Mouse (Mus musculus): ENCODE data around the gene Nbr1. TPM values are rescaled to one million over a fixed set of nuclear protein-coding genes. Genes with fewer than 3 reads are reported as not detected.
"Not testable (repeated sequence)": the region's sequence is repeated elsewhere in the genome, so short reads cannot be mapped to it uniquely, and the experiment has no call there.

Gene Nbr1
- polyA plus RNA-seq, 1 experiment = 66.6 TPM

DNA sequence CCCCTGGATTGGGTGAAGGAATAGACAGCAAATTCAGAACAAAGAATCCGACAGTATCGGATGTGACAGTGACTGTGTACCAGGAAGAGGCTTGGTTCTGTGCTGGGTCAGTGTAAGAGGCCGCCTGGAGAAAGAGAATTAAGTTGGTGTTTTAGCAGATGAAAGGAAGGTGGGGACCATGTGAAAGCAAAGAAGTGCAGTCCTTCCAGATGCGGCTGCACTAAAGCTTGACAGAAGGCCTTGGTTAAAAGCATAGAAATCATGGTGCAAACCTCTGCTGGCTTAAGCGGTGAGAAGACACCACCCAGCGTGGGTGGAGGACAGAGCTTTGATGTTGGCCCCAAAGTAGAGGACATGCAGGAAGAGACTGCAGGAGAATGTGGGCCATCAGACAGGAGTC lies 61.6 kb downstream of the Nbr1 start:
- TF ChIP-seq CTCF (IDR thresholded peaks at IDR 0.05; ENCODE audit: extremely low read depth, insufficient read depth, insufficient read length, insufficient replicate concordance) = no peak
- no peak for TF ChIP-seq POLR2A (IDR thresholded peaks at IDR 0.05; ENCODE audit: low read depth, low read length)
- Histone ChIP-seq H3K4me1 (ENCODE audit: control insufficient read depth, insufficient read depth, insufficient read length) (no peaks in the 10 kb centered on the region), H3K27me3 (ENCODE audit: control insufficient read depth, insufficient read depth, low read length) (no peaks in the 10 kb centered on the region), H3K36me3 (ENCODE audit: control insufficient read depth, insufficient read depth, low read length) (no peaks in the 10 kb centered on the region), H3K27ac (ENCODE audit: insufficient read depth, low read length) (no peak overlapping the region), H3K4me3 (ENCODE audit: extremely low read depth, insufficient read depth, insufficient read length) (no peak overlapping the region)
- no peak for DNase-seq (ENCODE audit: low read depth in 1 of 2, low spot score in 2 of 2)
- 90% methylated on average over 6 of the region's 6 CpGs for WGBS

DNA sequence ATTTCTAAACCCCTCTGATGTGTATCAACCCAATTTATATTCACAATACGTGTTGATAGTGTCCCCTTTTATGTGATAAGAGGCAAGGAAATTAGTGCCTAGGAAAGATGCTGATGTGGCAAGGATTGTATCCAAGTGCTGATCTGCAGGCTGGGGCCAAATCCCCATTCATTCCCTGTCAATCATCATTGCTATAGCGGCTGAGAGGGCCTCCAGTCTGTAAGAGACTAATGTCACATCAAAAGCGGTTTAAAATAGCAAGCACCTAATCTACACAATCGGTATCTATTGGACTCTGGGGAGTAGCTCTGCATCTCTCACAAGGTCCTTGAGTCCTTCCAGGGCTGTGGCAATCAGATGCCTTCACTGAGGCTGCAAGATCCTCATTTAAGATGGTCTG lies 62.2 kb downstream of the Nbr1 start:
- H3K27ac ChIP-seq (ENCODE audit: insufficient read depth, low read length) = no peak overlapping the region
- H3K27me3 ChIP-seq (ENCODE audit: control insufficient read depth, insufficient read depth, low read length) = no peaks in the 10 kb centered on the region
- H3K4me1 ChIP-seq (ENCODE audit: control insufficient read depth, insufficient read depth, insufficient read length) = no peaks in the 10 kb centered on the region
- no peak overlapping the region for H3K4me3 ChIP-seq (ENCODE audit: extremely low read depth, insufficient read depth, insufficient read length)
- WGBS = 89% methylated on average over 4 of the region's 4 CpGs
- no peak for DNase-seq (ENCODE audit: low read depth in 1 of 2, low spot score in 2 of 2)
- TF ChIP-seq POLR2A (IDR thresholded peaks at IDR 0.05; ENCODE audit: low read depth, low read length) = no peak
- TF ChIP-seq CTCF (IDR thresholded peaks at IDR 0.05; ENCODE audit: extremely low read depth, insufficient read depth, insufficient read length, insufficient replicate concordance) = no peak
- no peaks in the 10 kb centered on the region for H3K36me3 ChIP-seq (ENCODE audit: control insufficient read depth, insufficient read depth, low read length)

DNA sequence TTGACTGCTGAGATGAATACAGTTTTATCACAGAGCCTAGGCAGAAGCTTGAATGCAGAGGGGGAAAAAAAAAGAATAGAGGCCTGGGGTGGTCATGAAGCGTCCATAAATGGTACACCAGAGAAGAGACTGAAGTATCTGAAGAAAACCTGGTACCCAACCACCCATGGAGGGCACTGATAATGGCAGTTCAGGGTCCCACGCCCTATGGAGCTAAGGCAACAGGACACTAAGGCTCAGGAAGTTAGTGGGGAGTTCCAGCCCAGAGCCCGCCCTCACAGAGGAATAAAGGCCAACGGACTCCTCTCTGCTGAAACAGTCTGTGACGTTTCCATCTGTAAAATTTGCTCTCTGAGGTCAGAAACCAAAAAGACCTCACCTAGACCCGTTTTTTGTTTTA lies 63.4 kb downstream of the Nbr1 start:
- no peaks in the 10 kb centered on the region for H3K4me1 ChIP-seq (ENCODE audit: control insufficient read depth, insufficient read depth, insufficient read length)
- no peaks in the 10 kb centered on the region for H3K36me3 ChIP-seq (ENCODE audit: control insufficient read depth, insufficient read depth, low read length)
- no peaks in the 10 kb centered on the region for H3K27me3 ChIP-seq (ENCODE audit: control insufficient read depth, insufficient read depth, low read length)
- no peak overlapping the region for H3K4me3 ChIP-seq (ENCODE audit: extremely low read depth, insufficient read depth, insufficient read length)
- H3K27ac ChIP-seq (ENCODE audit: insufficient read depth, low read length) = no peak overlapping the region
- 69% methylated on average over 6 of the region's 6 CpGs for WGBS
- no peak for TF ChIP-seq CTCF (IDR thresholded peaks at IDR 0.05; ENCODE audit: extremely low read depth, insufficient read depth, insufficient read length, insufficient replicate concordance)
- no peak for TF ChIP-seq POLR2A (IDR thresholded peaks at IDR 0.05; ENCODE audit: low read depth, low read length)
- DNase-seq (ENCODE audit: low read depth in 1 of 2, low spot score in 2 of 2) = no peak

DNA sequence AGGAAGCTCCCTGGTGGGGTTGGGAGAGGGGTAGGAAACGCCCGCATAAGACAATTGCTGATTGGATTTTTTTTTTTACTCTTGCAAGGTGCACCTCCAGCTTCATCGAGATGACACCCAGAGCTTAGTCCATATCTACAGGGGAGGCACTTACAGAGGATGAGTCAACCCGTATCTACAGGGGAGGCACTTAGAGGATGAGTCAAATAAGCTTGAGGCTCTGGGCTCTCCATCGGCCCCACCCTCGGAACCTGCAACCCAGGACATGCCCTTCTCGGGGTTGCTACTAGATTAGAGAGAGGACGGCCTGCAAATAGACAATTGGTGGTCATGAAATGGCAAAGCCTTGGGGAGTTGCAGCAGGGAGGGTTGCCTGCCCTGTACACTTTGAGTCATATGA lies 64.2 kb downstream of the Nbr1 start:
- 86% methylated on average over 8 of the region's 8 CpGs for WGBS
- Histone ChIP-seq H3K4me1 (ENCODE audit: control insufficient read depth, insufficient read depth, insufficient read length) (peaks cover 4% of the 10 kb centered on the region; the same call in 1 of the 2 replicates), H3K27me3 (ENCODE audit: control insufficient read depth, insufficient read depth, low read length) (no peaks in the 10 kb centered on the region), H3K36me3 (ENCODE audit: control insufficient read depth, insufficient read depth, low read length) (no peaks in the 10 kb centered on the region), H3K27ac (ENCODE audit: insufficient read depth, low read length) (no peak overlapping the region), H3K4me3 (ENCODE audit: extremely low read depth, insufficient read depth, insufficient read length) (no peak overlapping the region)
- no peak for DNase-seq (ENCODE audit: low read depth in 1 of 2, low spot score in 2 of 2)
- TF ChIP-seq POLR2A (IDR thresholded peaks at IDR 0.05; ENCODE audit: low read depth, low read length) (no peak), CTCF (IDR thresholded peaks at IDR 0.05; ENCODE audit: extremely low read depth, insufficient read depth, insufficient read length, insufficient replicate concordance) (no peak)

DNA sequence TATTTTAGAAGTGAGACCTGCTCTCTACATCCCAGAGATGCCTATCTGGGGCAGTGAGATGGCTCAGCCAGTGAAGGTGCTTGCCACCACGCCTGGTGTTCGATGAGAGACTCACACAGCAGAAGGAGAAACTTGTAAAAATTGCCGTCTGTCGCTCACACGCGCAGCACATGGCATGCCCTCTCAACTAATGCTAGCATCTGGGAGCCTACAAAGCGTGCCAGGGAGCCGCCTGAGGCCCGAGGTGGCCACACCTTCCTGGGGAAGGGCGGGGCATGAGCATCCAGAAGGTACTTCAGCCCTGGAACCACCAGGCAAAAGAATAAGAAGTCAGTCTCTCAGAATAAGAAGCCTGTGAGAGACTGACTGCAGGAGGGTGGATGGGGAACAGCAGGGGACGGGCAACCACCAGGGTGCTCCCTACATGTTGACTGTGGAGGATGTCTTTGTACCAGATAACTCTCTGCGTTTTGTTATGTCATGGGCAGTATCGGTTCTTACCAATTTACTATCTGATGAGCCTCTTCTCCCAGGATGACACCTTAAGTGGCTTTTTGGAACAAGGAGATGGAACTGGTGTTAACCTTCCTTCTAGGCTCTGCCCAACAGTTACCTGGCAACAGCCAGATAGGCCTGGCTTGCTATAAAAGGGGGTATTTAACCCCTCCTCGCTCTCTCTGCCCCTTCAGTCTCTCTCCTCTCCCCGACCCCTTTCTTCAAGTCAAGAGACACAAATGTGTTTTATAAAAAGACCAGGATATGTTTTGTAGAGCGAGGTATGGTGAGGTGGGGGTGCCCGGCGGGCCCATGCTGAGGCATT lies 65.2 kb downstream of the Nbr1 start:
- H3K36me3 ChIP-seq (ENCODE audit: control insufficient read depth, insufficient read depth, low read length) = no peaks in the 10 kb centered on the region

DNA sequence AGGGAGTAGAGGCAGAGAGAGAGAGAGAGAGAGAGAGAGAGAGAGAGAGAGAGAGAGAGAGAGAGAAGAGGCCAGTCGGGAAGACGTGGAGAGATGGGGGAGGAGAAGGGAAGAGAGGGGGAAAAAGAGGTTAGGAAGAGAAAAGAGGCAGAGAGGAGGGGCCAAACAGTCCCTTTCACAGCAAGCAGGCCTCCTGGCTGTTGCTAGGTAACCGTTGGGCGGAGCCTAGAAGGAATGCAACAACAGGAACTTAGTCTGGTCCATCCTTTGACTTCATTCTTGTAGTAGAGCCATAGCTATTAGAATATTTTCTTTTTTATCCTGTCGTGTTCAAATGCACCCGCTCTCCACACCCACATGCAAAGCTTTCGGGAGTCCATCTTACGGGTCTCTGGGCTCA lies 65.9 kb downstream of the Nbr1 start:
- no peak overlapping the region for H3K4me3 ChIP-seq (ENCODE audit: extremely low read depth, insufficient read depth, insufficient read length)
- TF ChIP-seq POLR2A (IDR thresholded peaks at IDR 0.05; ENCODE audit: low read depth, low read length) = no peak
- no peak for TF ChIP-seq CTCF (IDR thresholded peaks at IDR 0.05; ENCODE audit: extremely low read depth, insufficient read depth, insufficient read length, insufficient replicate concordance)
- H3K36me3 ChIP-seq (ENCODE audit: control insufficient read depth, insufficient read depth, low read length) = no peaks in the 10 kb centered on the region
- peak; percentile 22 to 36 for DNase-seq (ENCODE audit: low read depth in 1 of 2, low spot score in 2 of 2)
- peaks cover 4% of the 10 kb centered on the region; the same call in 1 of the 2 replicates for H3K4me1 ChIP-seq (ENCODE audit: control insufficient read depth, insufficient read depth, insufficient read length)
- 27% methylated on average over 8 of the region's 8 CpGs for WGBS
- no peaks in the 10 kb centered on the region for H3K27me3 ChIP-seq (ENCODE audit: control insufficient read depth, insufficient read depth, low read length)
- no peak overlapping the region for H3K27ac ChIP-seq (ENCODE audit: insufficient read depth, low read length)

More for the DNA sequence above, 65.2 kb downstream of the Nbr1 start:
- peaks cover 4% of the 10 kb centered on the region; the same call in 1 of the 2 replicates for H3K4me1 ChIP-seq (ENCODE audit: control insufficient read depth, insufficient read depth, insufficient read length)
- H3K4me3 ChIP-seq (ENCODE audit: extremely low read depth, insufficient read depth, insufficient read length) = no peak overlapping the region
- WGBS = 64% methylated on average over 18 of the region's 18 CpGs
- DNase-seq (ENCODE audit: low read depth in 1 of 2, low spot score in 2 of 2) = no peak
- no peaks in the 10 kb centered on the region for H3K27me3 ChIP-seq (ENCODE audit: control insufficient read depth, insufficient read depth, low read length)
- H3K27ac ChIP-seq (ENCODE audit: insufficient read depth, low read length) = no peak overlapping the region
- TF ChIP-seq POLR2A (IDR thresholded peaks at IDR 0.05; ENCODE audit: low read depth, low read length) (no peak), CTCF (IDR thresholded peaks at IDR 0.05; ENCODE audit: extremely low read depth, insufficient read depth, insufficient read length, insufficient replicate concordance) (no peak)

DNA sequence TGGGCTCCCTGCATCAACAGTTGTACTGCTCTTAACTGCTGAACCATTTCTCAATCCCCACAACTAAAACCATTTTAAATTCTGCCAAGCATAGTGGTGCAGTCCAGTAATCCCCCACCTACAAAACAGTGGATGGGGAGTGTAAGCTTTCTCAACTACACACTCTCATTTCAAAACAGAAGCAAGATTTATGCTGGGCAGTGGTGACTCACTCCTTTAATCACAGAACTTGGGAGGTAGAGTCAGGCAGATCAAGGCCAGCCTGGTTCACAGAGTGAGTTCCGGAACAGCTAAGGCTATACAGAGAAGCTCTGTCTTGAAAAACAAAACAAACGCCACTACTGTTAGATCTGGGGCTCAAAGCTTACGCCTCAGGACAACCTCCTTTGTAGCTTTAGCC lies 66.6 kb downstream of the Nbr1 start:
- no peak for DNase-seq (ENCODE audit: low read depth in 1 of 2, low spot score in 2 of 2)
- Histone ChIP-seq H3K27me3 (ENCODE audit: control insufficient read depth, insufficient read depth, low read length) (no peaks in the 10 kb centered on the region), H3K4me1 (ENCODE audit: control insufficient read depth, insufficient read depth, insufficient read length) (peaks cover 4% of the 10 kb centered on the region; the same call in 1 of the 2 replicates), H3K4me3 (ENCODE audit: extremely low read depth, insufficient read depth, insufficient read length) (no peak overlapping the region), H3K36me3 (ENCODE audit: control insufficient read depth, insufficient read depth, low read length) (no peaks in the 10 kb centered on the region), H3K27ac (ENCODE audit: insufficient read depth, low read length) (no peak overlapping the region)
- 93% methylated on average over 3 of the region's 3 CpGs for WGBS
- no peak for TF ChIP-seq POLR2A (IDR thresholded peaks at IDR 0.05; ENCODE audit: low read depth, low read length)
- TF ChIP-seq CTCF (IDR thresholded peaks at IDR 0.05; ENCODE audit: extremely low read depth, insufficient read depth, insufficient read length, insufficient replicate concordance) = no peak

DNA sequence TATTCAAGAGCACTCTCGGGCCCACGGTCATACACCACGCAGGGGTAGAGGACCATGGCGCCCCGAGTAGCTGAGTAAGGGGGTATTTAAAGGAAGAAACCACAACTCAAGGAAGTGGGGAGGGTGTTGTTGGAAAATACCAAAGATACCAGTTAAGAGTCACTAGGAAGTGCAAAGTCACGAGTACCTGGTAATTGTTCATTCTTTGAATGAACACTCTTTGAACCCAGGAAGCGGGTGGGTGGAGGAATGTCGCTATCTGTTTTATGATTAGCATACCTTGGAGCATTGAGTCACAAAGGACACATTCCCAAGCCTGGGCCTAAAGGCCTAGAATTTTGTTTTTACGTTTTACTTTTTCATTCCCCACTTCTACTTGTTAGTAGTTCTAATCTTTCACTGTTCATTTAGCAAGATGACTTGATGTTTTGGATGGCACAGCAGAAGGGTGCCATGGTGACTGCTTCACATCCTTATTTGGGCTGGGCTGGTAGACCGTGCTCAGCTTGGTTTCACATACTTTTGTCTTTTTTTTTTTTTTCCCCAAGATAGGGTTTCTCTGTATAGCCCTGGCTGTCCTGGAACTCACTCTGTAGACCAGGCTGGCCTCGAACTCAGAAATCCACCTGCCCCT lies 68.2 kb downstream of the Nbr1 start:
- WGBS = 69% methylated on average over 11 of the region's 11 CpGs
- H3K4me3 ChIP-seq (ENCODE audit: extremely low read depth, insufficient read depth, insufficient read length); DNase-seq (ENCODE audit: low read depth in 1 of 2, low spot score in 2 of 2); H3K27me3 ChIP-seq (ENCODE audit: control insufficient read depth, insufficient read depth, low read length); H3K4me1 ChIP-seq (ENCODE audit: control insufficient read depth, insufficient read depth, insufficient read length); H3K27ac ChIP-seq (ENCODE audit: insufficient read depth, low read length); H3K36me3 ChIP-seq (ENCODE audit: control insufficient read depth, insufficient read depth, low read length): not testable (repeated sequence)

Measured in spleen, adult 2 months (tissue).